Mouse (Mus musculus): ENCODE data around the gene Gucy1b2.

DNA sequence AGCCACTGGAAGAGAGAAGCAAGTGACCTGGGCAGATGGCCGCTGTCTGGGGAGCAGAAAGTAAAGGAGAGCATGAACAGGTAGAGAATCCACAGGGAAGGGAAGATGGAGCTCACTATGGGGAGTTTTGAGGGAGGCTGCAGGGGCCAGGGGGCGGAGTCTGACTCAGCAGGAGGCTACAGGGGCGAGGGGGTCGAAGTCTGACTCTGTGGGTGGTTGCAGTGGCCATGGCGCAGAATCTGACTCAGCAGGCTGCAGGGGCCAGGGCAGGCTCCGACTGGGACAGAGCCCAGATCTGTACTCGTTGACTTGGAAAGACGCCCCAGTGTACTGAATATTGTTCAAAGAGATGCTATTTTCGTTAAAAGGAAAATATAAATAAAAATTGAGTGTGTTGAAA is 8.9 kb upstream of the Gucy1b2 start:
- no peak for TF ChIP-seq POLR2A (IDR thresholded peaks at IDR 0.05; ENCODE audit: insufficient read depth, low read depth, low read length)
- no peak for TF ChIP-seq CTCF (IDR thresholded peaks at IDR 0.05)
